Mouse (Mus musculus) layer of hippocampus, adult 18-20 months (tissue): Measurements from ENCODE around the gene Doxl2. TPM values are rescaled to one million over a fixed set of nuclear protein-coding genes. Genes with fewer than 3 reads are reported as not detected.
"Not testable (repeated sequence)": the region's sequence is repeated elsewhere in the genome, so short reads cannot be mapped to it uniquely, and the experiment has no call there.

ENCODE experiments used
- DNase-seq, 2 experiments: peaks; one replicate each; pipeline ENCODE4 v3.0.0; 2022; ENCODE audit warnings: low spot score in 2 of 2
- long read RNA-seq: library from polyadenylated mRNA; stranded (forward); transcript quantifications from one replicate; pipeline ENCODE4 v2.0.0, GENCODE M21; 2021
- total RNA-seq, 2 experiments: library from RNA; stranded (reverse); gene quantifications; 2 replicates each; pipeline ENCODE4 v1.2.3; 2021

The Doxl2 gene
- not detected for total RNA-seq
- long read RNA-seq, result 0 reads

DNA sequence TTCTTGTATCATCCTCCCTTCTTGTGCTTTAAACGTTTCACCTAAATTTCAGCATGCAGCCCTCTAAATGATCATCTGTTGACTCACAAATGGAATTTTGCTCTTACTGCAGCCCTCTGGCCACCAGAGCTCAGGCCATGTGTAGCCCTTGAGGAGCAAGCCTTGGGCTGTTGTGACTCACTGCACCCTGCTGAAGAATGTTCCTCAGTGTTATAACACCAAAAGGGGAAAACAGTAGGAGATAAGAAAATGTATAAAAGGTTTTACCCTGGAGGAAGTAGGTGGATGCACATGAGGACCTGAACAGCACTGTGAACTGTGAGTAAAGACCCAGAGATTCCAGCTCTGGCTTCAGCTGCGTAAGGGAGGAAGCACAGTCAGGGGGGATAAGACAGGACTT lies at the start of gene Doxl2:
TSS of gene Doxl2 (plus strand) at position 301 of the 400 bp plus-strand sequence.
- no peak for DNase-seq

- DNase-seq, result no peak
Measured at GRCm38 (mm10) chr6:48929595-48929994, 45.2 kb upstream of the Doxl2 start, which contains the start of gene 1600015I10Rik. Gene 1600015I10Rik (plus strand): TSS chr6:48929895.

DNA sequence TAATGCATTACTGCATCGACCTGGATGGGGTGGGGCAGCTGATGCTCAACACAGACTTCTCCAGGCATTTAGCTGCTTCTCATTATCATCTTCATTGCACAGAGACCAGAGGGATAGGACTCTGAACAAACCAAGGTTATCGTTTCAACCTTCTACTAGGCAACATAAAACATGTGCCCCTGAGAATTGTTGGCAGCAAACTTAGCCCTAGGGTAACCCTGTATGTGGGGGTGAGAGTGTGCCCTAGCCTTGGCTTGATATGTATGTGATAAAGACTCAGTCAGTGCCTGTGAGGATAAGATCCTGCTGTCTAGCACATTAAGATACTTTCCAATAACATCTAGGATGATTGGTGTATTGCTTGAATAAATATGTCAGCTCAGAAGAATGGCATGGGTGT lies 25.2 kb upstream of the Doxl2 start:
- no peak for DNase-seq

- no peak for DNase-seq
Measured at GRCm38 (mm10) chr6:48950676-48951075, 24.1 kb upstream of the Doxl2 start.

DNA sequence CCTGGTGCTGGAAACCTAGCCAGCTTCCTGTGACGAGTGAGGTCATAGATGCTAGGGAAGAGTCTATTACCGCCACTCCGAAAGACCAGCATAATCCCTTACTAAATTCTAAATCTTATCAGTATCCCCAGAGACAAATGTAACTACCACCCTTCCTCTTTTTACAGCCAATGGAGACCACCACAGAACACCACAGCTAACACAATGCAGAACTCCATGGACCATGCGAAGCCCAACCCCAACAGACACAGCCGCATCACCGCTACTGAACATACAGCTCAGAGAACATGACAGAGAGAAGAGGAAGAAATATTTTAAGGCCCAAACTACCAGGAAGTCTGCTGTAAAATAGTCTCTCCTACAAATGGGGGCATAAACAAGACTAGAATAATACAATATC lies 23.1 kb upstream of the Doxl2 start:
- DNase-seq, result no peak

- DNase-seq, result no peak
Measured at GRCm38 (mm10) chr6:48953220-48953619, 21.5 kb upstream of the Doxl2 start.

- DNase-seq, result no peak
Measured at GRCm38 (mm10) chr6:48954211-48954610, 20.6 kb upstream of the Doxl2 start.

GRCm38 (mm10) chr6:48954946-48955345 lies 19.8 kb upstream of the Doxl2 start:
- DNase-seq, result peak; percentile 7 to 49

- no peak for DNase-seq
Measured at GRCm38 (mm10) chr6:48956785-48957184, 18.0 kb upstream of the Doxl2 start.

- DNase-seq, result no peak
Measured at GRCm38 (mm10) chr6:48958053-48958452, 16.7 kb upstream of the Doxl2 start.

GRCm38 (mm10) chr6:48959151-48959550 lies 15.6 kb upstream of the Doxl2 start:
- peak in 1 of 2 experiments; percentile 13 for DNase-seq

DNA sequence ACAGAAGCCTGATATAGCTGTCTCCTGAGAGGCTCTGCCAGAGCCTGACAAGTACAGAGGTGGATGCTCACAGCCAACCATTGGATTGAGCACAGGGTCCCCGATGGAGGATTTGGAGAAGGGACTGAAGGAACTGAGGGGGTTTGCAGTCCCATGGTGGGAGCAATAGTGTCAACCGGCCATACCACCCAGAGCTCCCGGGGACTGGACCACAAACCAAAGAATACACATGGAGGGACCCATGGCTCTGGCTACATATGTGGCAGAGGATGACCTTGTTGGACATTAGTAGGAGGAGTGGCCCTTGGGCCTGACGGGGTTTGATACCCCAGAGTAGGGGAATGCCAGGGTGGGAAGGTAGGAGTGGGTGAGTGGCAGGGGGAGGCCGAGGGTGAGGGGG lies 8.1 kb upstream of the Doxl2 start:
- DNase-seq, result not testable (repeated sequence)

DNA sequence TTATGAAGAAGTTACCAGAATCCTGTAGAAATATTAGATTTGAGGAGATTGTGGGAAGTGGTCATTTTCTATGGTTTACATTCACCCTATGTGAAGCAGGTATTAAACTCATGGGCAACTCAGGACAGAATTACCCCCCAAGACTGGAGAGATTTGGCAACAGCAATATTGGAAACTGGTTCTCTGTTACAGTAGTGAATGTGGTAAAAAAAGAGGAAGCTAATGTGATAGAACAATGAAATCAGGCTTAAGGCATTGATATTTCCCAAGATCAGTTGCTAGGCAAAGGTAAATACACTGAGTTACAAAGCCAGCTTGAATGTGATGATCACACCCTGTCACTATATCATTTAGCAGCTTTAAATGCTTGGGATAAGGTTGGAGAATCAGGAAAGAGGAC lies 6.9 kb upstream of the Doxl2 start:
- DNase-seq, result no peak

GRCm38 (mm10) chr6:48979616-48980015 lies 4.9 kb downstream of the Doxl2 start:
- no peak for DNase-seq

GRCm38 (mm10) chr6:48982305-48982704 lies 7.5 kb downstream of the Doxl2 start:
- DNase-seq, result peak; percentile 12 to 48

DNA sequence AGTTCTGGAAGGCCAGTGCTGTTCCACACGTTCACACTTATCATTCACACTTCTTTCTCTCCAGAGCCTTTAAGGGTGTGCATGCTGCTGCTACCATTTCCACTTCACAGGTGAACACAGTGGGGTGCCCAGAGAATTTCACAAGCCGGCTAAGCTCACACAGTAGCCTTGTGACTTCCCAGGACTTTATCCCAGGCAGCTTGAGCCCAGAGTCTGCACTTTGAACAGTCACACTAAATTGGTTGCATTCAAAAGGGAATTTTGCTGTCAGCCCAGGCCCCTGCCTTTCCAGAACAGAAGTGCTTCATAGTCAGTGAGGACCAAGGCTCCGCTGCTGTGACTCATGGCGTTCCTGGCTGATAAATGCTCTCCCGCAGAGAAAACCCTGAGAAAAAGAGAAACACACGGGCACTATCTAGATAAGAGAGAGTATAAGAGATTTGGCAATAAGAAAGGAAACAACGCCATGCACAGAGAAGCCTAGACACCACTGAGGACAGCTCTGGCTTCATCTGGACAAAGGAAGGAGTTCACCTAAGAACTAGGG lies 11.8 kb downstream of the Doxl2 start, which contains the start of gene Svs1:
TSS of gene Svs1 (plus strand) at position 418 of the 547 bp plus-strand sequence.
- no peak for DNase-seq

DNA sequence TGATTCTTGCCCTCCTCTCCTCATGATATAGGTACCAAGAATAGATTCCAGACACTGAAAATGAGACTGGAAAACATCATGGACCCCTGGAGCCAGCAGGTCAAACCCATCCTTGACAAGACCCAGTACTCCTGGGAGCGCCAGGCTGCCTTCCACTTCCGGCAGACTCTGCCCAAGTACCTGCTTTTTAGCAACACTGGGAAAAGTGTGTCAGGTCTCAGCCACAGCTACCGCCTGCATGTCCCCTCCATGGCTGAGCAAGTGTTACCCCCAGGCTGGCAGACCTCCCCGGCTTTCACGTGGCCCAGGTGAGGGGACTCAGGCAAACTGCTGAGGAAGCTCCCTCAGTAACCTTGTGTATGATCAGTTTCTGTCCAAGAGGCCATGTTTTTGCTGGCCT lies 15.2 kb downstream of the Doxl2 start:
- DNase-seq, result no peak

- DNase-seq, result no peak
Measured at GRCm38 (mm10) chr6:48991991-48992390, 17.2 kb downstream of the Doxl2 start.

DNA sequence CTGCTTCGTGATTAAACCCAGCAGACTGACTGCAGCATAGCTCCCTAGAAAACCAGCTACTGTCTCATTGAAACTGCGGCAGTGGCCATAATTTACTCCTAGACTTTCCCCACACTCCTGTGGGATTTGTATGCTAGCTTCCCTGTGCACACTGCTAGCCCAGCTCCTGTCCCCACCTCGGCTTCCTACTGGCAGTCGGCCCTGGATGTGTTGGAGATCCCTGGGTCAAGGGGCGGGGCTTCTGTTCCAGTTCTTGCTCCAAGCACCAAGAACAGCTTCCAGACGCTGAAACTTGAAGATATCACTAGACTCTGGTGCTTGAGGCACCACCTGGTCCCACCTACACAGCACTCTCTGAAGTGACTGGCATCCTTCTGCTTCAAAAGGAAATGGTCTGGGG lies 23.4 kb downstream of the Doxl2 start:
- no peak for DNase-seq

DNA sequence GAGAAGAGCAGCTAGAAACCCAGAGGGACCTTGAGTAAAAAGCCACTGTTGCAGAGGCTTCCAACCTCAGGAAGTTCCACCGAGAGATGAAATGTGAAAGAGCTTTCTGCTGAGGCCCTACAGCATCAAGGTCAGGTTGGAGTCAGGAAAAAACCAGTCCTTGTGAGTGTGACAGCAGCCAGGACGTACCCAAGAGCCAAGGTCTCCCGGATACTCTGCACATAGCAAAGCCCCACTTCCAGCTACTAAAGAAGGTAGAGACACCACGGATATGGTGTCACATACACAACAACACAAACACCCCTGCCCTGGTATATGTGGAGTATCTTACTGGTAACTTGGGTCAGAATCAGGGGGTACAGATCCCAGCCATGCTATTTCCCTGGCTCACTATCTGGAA lies 24.0 kb downstream of the Doxl2 start:
- DNase-seq, result no peak

DNA sequence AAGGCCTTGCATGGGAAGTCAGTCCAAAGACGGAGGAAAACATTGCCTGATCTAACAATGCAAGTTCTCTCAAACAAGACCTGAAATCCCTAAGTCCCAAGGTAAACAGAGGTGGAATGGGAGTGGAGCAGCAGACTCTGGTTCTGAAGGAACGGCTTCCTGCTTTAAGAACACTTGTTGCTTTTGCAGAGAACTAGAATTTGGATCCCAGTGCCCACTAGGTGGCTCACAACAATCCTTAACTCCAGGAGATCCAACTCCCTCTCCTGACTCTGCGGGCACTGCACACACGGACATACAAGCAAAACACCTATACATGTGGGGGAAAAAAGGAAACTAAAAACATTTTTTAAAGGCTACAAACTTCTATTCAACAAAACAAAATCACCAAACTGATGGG lies 28.6 kb downstream of the Doxl2 start:
- peak in 1 of 2 experiments; percentile 39 for DNase-seq

DNA sequence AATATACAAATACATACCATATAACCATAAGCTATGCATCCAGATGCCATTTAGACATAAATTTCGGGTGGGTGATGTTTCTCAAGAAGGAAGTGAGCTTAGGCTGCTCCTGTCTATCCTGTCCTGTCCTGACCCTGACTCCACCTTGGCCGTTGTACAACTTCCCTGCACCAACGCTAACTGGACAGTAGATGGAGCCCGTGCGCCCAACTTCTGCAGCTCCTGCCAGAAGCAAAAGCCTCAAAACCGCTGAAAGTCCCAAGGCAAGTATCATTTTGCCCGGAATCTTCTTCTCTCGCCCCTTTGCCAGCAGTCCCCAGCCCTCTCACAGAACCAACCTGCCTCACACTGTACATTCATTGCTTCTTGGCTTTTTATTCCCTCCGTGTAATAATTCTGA lies 33.2 kb downstream of the Doxl2 start:
- peak; percentile 16 to 71 for DNase-seq

DNA sequence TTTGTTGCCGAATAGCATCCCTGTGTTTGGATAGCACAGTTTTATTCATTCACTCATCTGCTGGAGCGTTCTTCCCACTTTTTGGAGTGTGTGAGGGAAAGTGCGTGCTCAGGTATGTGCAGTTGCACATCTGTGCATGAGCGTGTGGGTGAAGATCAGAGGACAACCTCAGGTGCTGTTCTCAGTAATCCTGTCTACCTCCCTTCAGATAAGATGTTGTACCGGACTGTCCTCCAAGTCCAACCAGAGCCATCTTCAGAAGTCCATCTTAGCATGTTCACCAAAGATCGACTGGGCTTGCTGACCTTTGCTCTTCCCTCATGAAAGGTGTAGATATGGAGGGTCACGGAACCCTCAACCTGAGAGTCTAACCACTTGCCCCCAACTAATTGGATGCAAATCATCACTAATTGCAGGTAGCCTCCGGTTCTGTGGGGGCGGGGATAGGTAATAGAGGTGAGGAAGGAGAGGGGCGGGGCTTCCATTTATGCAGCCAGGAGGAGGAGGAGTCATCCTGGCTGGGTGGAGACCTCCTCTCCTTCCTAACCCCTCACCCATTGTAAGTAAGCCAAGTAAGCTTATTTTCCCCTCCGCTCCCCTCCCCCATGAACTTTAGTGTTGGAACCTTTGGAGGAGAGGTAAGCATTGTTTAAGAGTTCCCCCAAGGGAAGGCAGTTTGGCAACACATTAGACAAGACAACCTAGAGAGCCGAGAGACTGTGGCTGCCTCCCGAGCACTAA lies 33.8 kb downstream of the Doxl2 start:
- no peak for DNase-seq
